Mouse (Mus musculus) testis, adult 2 months (tissue): ENCODE measurements at regions not wholly inside any gene's neighbourhood (a gene's known extent, or its start where the extent isn't known, plus 50 kb on each side); places are given as distances from the start of the nearest gene placed in this dataset.

Source experiments
- CTCF ChIP-seq: fragments of 200-500 bp; IDR thresholded peaks from 2 replicates; pipeline ENCODE4 v1.5.1; 2012; ENCODE audit warnings: low read depth, mild to moderate bottlenecking, inconsistent platforms, low read length, moderate library complexity; ENCODE audit not compliant: control insufficient read depth, insufficient read depth, insufficient replicate concordance
- POLR2A ChIP-seq: fragments of 200-500 bp; IDR thresholded peaks from 2 replicates; pipeline ENCODE4 v1.6.1; 2012; ENCODE audit warnings: low read depth, mild to moderate bottlenecking, inconsistent platforms, low read length, moderate library complexity; ENCODE audit not compliant: control insufficient read depth

DNA sequence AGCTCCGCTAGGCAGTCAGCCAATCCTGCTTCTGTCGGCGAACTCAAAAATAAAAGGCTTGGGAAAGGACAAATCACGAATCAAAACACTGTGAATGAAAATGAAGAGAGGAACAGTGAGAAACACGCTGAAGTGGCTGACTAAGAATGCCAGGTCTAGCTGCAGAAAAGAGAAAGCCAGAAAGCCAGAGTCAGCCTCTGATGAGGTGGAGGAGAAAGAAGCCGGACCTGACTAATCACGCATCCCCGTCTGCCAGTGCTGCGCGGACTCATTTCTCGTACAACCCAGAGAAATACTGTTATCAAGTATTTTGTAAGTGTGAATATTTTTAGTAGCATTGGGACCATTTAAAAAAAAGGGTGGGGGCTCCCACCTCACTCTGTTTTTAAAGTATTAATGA lies 201.6 kb downstream of the Wdr20rt start:
- TF ChIP-seq POLR2A (no peak), CTCF (no peak)
